Mouse (Mus musculus): ENCODE measurements around the gene Hykk. TPM values are rescaled to one million over a fixed set of nuclear protein-coding genes. Genes with fewer than 3 reads are reported as not detected.

Hykk gene
- 6.0 and 7.1 TPM in 2 replicates for polyA plus RNA-seq (2016; fragmentation: Nextera tagmentation; extraction: Ambion mirVana)

DNA sequence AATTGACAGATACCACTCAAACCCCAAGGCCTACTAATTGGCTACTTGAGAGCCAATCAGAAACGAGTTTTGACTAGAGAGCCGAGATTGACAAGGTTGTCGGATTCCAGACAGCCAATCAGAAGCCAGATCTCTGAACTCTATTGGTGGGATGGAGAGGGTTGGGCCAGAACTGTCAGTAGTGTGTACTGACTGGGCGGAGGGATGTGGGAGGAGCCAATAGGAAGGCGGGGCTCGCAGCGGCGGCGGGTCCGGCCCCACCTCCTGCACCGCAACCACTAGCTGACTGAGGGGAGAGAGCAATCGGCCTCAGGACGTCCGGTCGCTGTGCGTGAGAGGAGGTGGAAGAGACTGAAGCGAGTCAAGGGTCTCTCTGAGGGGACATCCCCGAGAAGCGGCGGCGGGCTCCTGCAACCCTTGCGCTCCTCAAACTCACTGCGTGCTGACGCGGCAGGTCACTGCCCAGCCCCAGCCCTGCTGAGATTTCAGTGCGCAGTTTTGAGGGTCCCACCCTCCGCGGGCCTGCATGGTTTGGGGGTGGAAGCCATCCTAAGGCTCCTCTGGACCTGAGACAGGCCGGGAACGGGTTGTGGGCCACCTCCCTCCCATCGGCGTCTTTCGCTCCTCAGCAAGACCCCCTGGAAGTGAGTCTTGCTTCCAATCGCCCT, at the start of gene Hykk:
Gene Hykk (plus strand): TSS at position 274 of the 668 bp plus-strand sequence.
- Histone ChIP-seq H3K9me3 (replicated peaks) (no peaks in the 10 kb centered on the region), H3K27ac (peak within 1 kb of the TSS; percentile 49; the same call in 1 of the 2 replicates), H3K27me3 (no peaks in the 10 kb centered on the region), H3K4me3 (peak within 1 kb of the TSS; percentile 63), H3K36me3 (peaks cover 2% of the 10 kb centered on the region), H3K4me1 (0 out of 2 replicates have a peak, but pooled peaks cover 2% of the 10 kb centered on the region), H3K9ac (peak within 1 kb of the TSS; percentile 73), H3K4me2 (replicated peaks) (peak within 1 kb of the TSS; percentile 85)
- under 1% methylated on average over 34 of the region's 34 CpGs for WGBS
- ATAC-seq (ENCODE audit: low FRiP score) = peak; percentile 99

DNA sequence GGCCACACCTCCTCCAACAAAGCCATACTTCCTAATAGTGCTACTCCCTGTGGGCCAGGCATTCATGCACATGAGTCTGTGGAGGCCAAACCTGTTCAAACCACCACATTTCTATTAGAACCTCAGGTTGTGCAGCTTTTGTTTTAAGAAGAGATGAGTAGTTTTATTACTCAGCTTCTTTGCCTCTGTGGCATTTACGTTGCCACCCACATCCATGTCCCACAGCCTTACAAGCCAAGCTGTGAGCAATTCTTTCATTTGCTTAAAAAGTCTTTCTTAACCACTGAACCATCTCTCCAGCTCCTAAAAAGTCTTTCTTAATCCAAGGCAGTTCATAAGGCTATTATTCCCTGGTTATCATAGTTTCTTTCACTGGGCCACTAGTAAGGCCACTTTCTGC, 38.3 kb upstream of the Hykk start:
- Histone ChIP-seq H3K9me3 (replicated peaks) (no peaks in the 10 kb centered on the region), H3K27me3 (no peaks in the 10 kb centered on the region), H3K4me2 (replicated peaks) (no peak overlapping the region), H3K9ac (no peak overlapping the region), H3K36me3 (peaks cover 33% of the 10 kb centered on the region), H3K4me1 (no peaks in the 10 kb centered on the region), H3K4me3 (no peak overlapping the region), H3K27ac (no peak overlapping the region)
- 97% methylated on average over 1 of the region's 1 CpGs for WGBS
- ATAC-seq (ENCODE audit: low FRiP score) = no peak

- Histone ChIP-seq H3K27me3 (no peaks in the 10 kb centered on the region), H3K9ac (no peak overlapping the region), H3K9me3 (replicated peaks) (no peaks in the 10 kb centered on the region), H3K4me1 (no peaks in the 10 kb centered on the region), H3K27ac (no peak overlapping the region), H3K4me2 (replicated peaks) (no peak overlapping the region), H3K36me3 (peaks cover 55% of the 10 kb centered on the region), H3K4me3 (no peak overlapping the region)
- WGBS = 85% methylated on average over 4 of the region's 4 CpGs
- ATAC-seq (ENCODE audit: low FRiP score) = no peak
Observed at GRCm38 (mm10) chr9:54892111-54892510, 25.0 kb upstream of the Hykk start.

GRCm38 (mm10) chr9:54897097-54897496, 20.0 kb upstream of the Hykk start:
- 94% methylated on average over 3 of the region's 3 CpGs for WGBS
- H3K4me1 ChIP-seq = no peaks in the 10 kb centered on the region
- H3K27me3 ChIP-seq = no peaks in the 10 kb centered on the region
- no peaks in the 10 kb centered on the region for H3K9me3 ChIP-seq (replicated peaks)
- H3K27ac ChIP-seq = no peak overlapping the region
- no peak for ATAC-seq (ENCODE audit: low FRiP score)
- no peak overlapping the region for H3K4me2 ChIP-seq (replicated peaks)
- no peak overlapping the region for H3K9ac ChIP-seq
- H3K36me3 ChIP-seq = peaks cover 62% of the 10 kb centered on the region
- H3K4me3 ChIP-seq = no peak overlapping the region

- Histone ChIP-seq H3K36me3 (peaks cover 49% of the 10 kb centered on the region), H3K4me3 (no peak overlapping the region)
- 94% methylated on average over 5 of the region's 5 CpGs for WGBS
Observed at GRCm38 (mm10) chr9:54909446-54909845, 7.6 kb upstream of the Hykk start.

GRCm38 (mm10) chr9:54915576-54915975, 1.5 kb upstream of the Hykk start:
- 0 out of 2 replicates have a peak, but pooled peaks cover 2% of the 10 kb centered on the region for H3K4me1 ChIP-seq
- no peak overlapping the region for H3K9ac ChIP-seq
- ATAC-seq (ENCODE audit: low FRiP score) = no peak
- H3K36me3 ChIP-seq = peaks cover 4% of the 10 kb centered on the region; the same call in 1 of the 2 replicates
- no peak overlapping the region for H3K27ac ChIP-seq
- H3K27me3 ChIP-seq = no peaks in the 10 kb centered on the region
- no peak overlapping the region for H3K4me2 ChIP-seq (replicated peaks)
- H3K4me3 ChIP-seq = no peak overlapping the region
- no peaks in the 10 kb centered on the region for H3K9me3 ChIP-seq (replicated peaks)
- WGBS = 71% methylated on average over 7 of the region's 7 CpGs

More at GRCm38 (mm10) chr9:54909446-54909845, 7.6 kb upstream of the Hykk start:
- ATAC-seq (ENCODE audit: low FRiP score) = no peak
- H3K9ac ChIP-seq = no peak overlapping the region
- no peaks in the 10 kb centered on the region for H3K9me3 ChIP-seq (replicated peaks)
- H3K4me2 ChIP-seq (replicated peaks) = no peak overlapping the region
- H3K27me3 ChIP-seq = no peaks in the 10 kb centered on the region
- H3K4me1 ChIP-seq = no peaks in the 10 kb centered on the region
- H3K27ac ChIP-seq = no peak overlapping the region

DNA sequence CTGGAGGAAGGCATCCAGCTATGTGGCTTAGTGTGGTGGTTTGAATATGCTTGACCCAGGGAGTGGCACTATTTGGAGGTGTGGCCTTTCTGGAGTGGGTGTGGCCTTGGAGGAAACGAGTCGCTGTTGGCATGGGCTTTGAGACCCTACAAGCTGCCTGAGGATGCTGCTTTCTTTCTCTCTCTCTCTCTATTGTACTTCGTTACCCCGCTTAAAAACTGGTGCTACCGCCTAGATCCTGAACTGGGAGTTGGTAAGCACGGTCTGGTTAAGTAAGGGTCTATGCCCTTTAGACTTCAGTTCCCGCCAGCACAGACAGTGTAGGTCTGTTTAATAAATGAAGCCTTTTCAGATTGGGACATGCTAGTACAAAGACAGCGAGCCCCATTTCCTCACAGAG, 682 bp upstream of the Hykk start:
- WGBS = 70% methylated on average over 8 of the region's 8 CpGs
- 0 out of 2 replicates have a peak, but pooled peaks cover 2% of the 10 kb centered on the region for H3K4me1 ChIP-seq
- H3K27me3 ChIP-seq = no peaks in the 10 kb centered on the region
- peaks cover 4% of the 10 kb centered on the region; the same call in 1 of the 2 replicates for H3K36me3 ChIP-seq
- ATAC-seq (ENCODE audit: low FRiP score) = peak; percentile 10
- H3K9me3 ChIP-seq (replicated peaks) = no peaks in the 10 kb centered on the region
- no peak overlapping the region for H3K9ac ChIP-seq
- H3K4me3 ChIP-seq = peak overlapping the region; percentile 63
- H3K4me2 ChIP-seq (replicated peaks) = peak overlapping the region; percentile 85
- H3K27ac ChIP-seq = no peak overlapping the region

DNA sequence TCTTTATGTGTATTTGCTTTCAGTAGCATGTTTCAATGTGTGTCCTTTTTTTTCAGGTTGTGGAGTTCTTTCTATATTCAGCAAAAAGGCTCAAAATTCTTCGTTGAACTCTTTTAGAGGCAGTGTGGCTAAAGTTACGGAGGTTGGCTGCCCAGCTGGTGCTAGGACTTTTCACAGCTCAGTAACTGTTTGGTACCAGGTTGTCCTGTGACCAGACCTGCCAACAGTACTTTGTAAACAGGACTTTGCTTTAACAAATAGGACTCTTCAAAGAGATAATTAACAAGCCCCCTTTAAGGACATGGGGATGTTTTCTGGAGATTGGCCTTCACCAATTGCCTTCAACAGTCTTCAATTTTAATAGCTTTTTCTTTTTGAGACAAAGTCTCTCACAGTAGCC, 1.1 kb downstream of the Hykk start:
- ATAC-seq (ENCODE audit: low FRiP score) = no peak
- no peak overlapping the region for H3K4me2 ChIP-seq (replicated peaks)
- WGBS = 75% methylated on average over 2 of the region's 2 CpGs
- 0 out of 2 replicates have a peak, but pooled peaks cover 2% of the 10 kb centered on the region for H3K4me1 ChIP-seq
- no peak overlapping the region for H3K27ac ChIP-seq
- H3K4me3 ChIP-seq = no peak overlapping the region
- no peaks in the 10 kb centered on the region for H3K27me3 ChIP-seq
- no peak overlapping the region for H3K9ac ChIP-seq
- H3K9me3 ChIP-seq (replicated peaks) = no peaks in the 10 kb centered on the region
- peaks cover 9% of the 10 kb centered on the region for H3K36me3 ChIP-seq

GRCm38 (mm10) chr9:54918781-54919180, 1.7 kb downstream of the Hykk start:
- no peak for ATAC-seq (ENCODE audit: low FRiP score)
- 95% methylated on average over 5 of the region's 5 CpGs for WGBS
- Histone ChIP-seq H3K27ac (no peak overlapping the region), H3K9me3 (replicated peaks) (no peaks in the 10 kb centered on the region), H3K27me3 (no peaks in the 10 kb centered on the region), H3K4me2 (replicated peaks) (no peak overlapping the region), H3K4me1 (0 out of 2 replicates have a peak, but pooled peaks cover 2% of the 10 kb centered on the region), H3K36me3 (peaks cover 9% of the 10 kb centered on the region), H3K4me3 (no peak overlapping the region), H3K9ac (no peak overlapping the region)

DNA sequence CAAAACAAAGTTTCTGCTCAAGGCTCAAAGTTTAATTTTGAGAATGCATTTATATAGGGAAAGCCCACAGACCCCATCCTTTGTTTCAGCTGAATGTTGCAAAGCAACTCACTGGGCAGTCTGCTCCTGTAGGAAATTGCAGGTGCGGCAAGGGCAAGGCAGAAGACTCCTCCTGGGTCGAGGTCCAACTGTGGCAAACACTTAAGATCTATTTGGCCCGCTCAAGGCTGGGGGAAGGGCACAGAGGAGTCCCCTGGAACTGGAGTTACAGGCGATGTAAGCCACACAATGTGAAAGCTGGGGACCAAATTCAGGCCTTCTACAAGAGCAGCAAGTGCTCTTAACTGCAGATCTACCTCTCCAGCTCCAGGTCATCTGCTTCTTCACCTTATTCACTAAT, 2.9 kb downstream of the Hykk start:
- H3K4me3 ChIP-seq = no peak overlapping the region
- H3K4me2 ChIP-seq (replicated peaks) = no peak overlapping the region
- H3K9me3 ChIP-seq (replicated peaks) = no peaks in the 10 kb centered on the region
- WGBS = 57% methylated on average over 4 of the region's 4 CpGs
- H3K27me3 ChIP-seq = no peaks in the 10 kb centered on the region
- no peak overlapping the region for H3K27ac ChIP-seq
- H3K9ac ChIP-seq = no peak overlapping the region
- H3K4me1 ChIP-seq = 0 out of 2 replicates have a peak, but pooled peaks cover 2% of the 10 kb centered on the region
- peaks cover 9% of the 10 kb centered on the region for H3K36me3 ChIP-seq
- no peak for ATAC-seq (ENCODE audit: low FRiP score)

DNA sequence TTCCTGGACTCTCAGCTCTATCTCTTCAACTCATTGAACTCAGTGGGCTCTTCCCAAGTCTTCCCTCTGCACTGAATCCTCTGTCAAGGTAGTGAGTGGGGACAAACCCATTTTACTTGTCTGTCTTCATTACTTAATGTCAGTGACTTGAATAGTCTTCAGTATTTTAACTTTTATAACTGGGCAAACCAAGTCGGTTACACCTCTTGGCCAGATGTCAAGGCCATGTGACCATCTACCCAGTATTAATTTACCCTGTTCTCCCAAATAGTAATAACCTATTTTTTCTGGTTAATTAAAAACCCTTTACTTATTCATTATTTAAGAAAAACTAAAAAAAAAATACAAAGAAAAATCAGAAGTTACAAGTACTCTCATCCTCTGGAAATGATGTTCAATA, 13.7 kb downstream of the Hykk start:
- WGBS = 98% methylated on average over 1 of the region's 1 CpGs
- H3K9ac ChIP-seq = no peak overlapping the region
- H3K4me2 ChIP-seq (replicated peaks) = no peak overlapping the region
- H3K4me3 ChIP-seq = no peak overlapping the region
- ATAC-seq (ENCODE audit: low FRiP score) = no peak
- no peak overlapping the region for H3K27ac ChIP-seq
- no peaks in the 10 kb centered on the region for H3K36me3 ChIP-seq
- H3K4me1 ChIP-seq = no peaks in the 10 kb centered on the region
- no peaks in the 10 kb centered on the region for H3K27me3 ChIP-seq
- no peaks in the 10 kb centered on the region for H3K9me3 ChIP-seq (replicated peaks)

DNA sequence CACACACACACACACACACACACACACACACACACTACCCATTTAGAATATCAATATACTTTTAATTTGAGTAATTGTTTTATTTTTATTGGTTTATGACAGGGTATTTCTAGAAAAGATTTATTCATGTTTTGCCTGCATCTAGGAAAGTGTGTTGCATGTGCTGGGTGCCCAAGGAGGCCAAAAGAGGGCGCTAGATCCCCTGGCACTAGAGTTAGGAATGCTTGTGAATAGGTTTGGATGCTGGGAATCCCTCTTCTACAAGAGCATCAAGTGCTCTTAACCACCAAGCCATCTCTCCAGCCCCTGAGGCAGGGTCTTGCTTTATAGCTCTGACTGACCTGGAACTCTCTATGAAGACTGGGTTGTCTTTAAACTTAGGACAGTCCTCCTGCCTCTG, 14.7 kb downstream of the Hykk start:
- Histone ChIP-seq H3K4me3 (no peak overlapping the region), H3K4me2 (replicated peaks) (no peak overlapping the region), H3K36me3 (no peaks in the 10 kb centered on the region), H3K27me3 (no peaks in the 10 kb centered on the region), H3K27ac (no peak overlapping the region), H3K9me3 (replicated peaks) (no peaks in the 10 kb centered on the region), H3K9ac (no peak overlapping the region), H3K4me1 (no peaks in the 10 kb centered on the region)
- ATAC-seq (ENCODE audit: low FRiP score) = no peak
- WGBS = 14% methylated on average over 1 of the region's 1 CpGs

- WGBS = 72% methylated on average over 2 of the region's 2 CpGs
- Histone ChIP-seq H3K4me3 (no peak overlapping the region), H3K4me1 (no peaks in the 10 kb centered on the region), H3K27me3 (no peaks in the 10 kb centered on the region), H3K9ac (no peak overlapping the region), H3K27ac (no peak overlapping the region), H3K4me2 (replicated peaks) (no peak overlapping the region), H3K36me3 (no peaks in the 10 kb centered on the region), H3K9me3 (replicated peaks) (no peaks in the 10 kb centered on the region)
- no peak for ATAC-seq (ENCODE audit: low FRiP score)
Observed at GRCm38 (mm10) chr9:54932379-54932778, 15.3 kb downstream of the Hykk start.

Data from hindbrain, embryonic 12.5 days (tissue).